Mouse (Mus musculus) bone marrow, adult 2 months (tissue): ENCODE data around the gene Gpc5.

ENCODE experiments used
- CTCF ChIP-seq: fragments of 200-500 bp; IDR thresholded peaks from 2 replicates; pipeline ENCODE4 v1.5.1; 2011; ENCODE audit warnings: low read length, control low read depth; ENCODE audit not compliant: control insufficient read depth, insufficient read depth
- POLR2A ChIP-seq: fragments of 200-500 bp; IDR thresholded peaks from 2 replicates; pipeline ENCODE4 v1.6.1; 2011; ENCODE audit warnings: low read depth, mild to moderate bottlenecking, control low read depth, low read length, borderline replicate concordance; ENCODE audit not compliant: control insufficient read depth

GRCm38 (mm10) chr14:115250537-115250936 is 158.5 kb downstream of the Gpc5 start:
- TF ChIP-seq POLR2A (no peak), CTCF (no peak)
